Mouse (Mus musculus): ENCODE data around the gene Ampd2. TPM values are rescaled to one million over a fixed set of nuclear protein-coding genes. Genes with fewer than 3 reads are reported as not detected.

The Ampd2 gene
- total and polyA plus RNA-seq, 2 experiments = 11.0 to 128 TPM

GRCm38 (mm10) chr3:108083904-108084407, 2.5 kb downstream of the Ampd2 start:
- Histone ChIP-seq H3K27me3 (ENCODE audit: control insufficient read depth, insufficient read depth, low read length) (no peaks in the 10 kb centered on the region), H3K4me3 (ENCODE audit: insufficient read depth, low read depth, low read length) (no peak overlapping the region), H3K27ac (replicated peaks; ENCODE audit: insufficient read depth, low read depth, low read length) (no peak overlapping the region), H3K79me2 (ENCODE audit: control insufficient read depth, insufficient read depth, low read length) (peaks cover 19% of the 10 kb centered on the region), H3K36me3 (ENCODE audit: control insufficient read depth, insufficient read depth, low read length) (no peaks in the 10 kb centered on the region), H3K4me1 (ENCODE audit: control insufficient read depth, insufficient read depth, low read length) (peaks cover 30% of the 10 kb centered on the region), H3K9ac (ENCODE audit: low read depth, low read length) (no peak overlapping the region)
- no peak for TF ChIP-seq CTCF (IDR thresholded peaks at IDR 0.05; ENCODE audit: low read depth, low read length)
- TF ChIP-seq POLR2A (IDR thresholded peaks at IDR 0.05; ENCODE audit: extremely low read depth, insufficient read depth, low read length) = no peak
- DNase-seq (ENCODE audit: extremely low read depth, low read depth, low spot score) = no peak
- 55% methylated on average over 4 of the region's 4 CpGs for whole genome bisulfite sequencing

DNA sequence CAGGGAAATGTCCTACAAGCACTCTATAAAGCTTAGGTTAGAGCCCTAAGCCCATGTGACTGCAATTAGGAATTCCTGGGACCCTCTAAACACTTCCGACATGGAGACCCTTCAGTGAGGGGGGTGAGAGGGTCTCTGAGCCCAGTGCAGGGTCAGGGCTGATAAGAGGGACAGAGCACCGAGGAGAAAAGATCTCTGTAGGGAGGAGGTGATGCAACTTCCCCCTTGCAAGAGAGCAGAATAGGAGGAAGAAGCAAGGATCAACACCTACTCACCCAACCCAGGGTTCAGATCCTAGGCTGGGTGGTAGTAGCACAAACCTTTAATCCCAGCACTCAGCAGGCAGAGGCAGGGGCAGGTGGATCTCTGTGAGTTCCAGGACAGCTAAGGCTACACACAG, 3.3 kb downstream of the Ampd2 start:
- TF ChIP-seq CTCF (IDR thresholded peaks at IDR 0.05; ENCODE audit: low read depth, low read length) = no peak
- no peak for TF ChIP-seq POLR2A (IDR thresholded peaks at IDR 0.05; ENCODE audit: extremely low read depth, insufficient read depth, low read length)
- H3K27ac ChIP-seq (replicated peaks; ENCODE audit: insufficient read depth, low read depth, low read length) = peak overlapping the region; percentile 30
- 15% methylated on average over 2 of the region's 2 CpGs for WGBS

GRCm38 (mm10) chr3:108082251-108082875, 4.1 kb downstream of the Ampd2 start:
- H3K9ac ChIP-seq (ENCODE audit: low read depth, low read length) = peak overlapping the region; percentile 27; the same call in 1 of the 2 replicates
- no peak for DNase-seq (ENCODE audit: extremely low read depth, low read depth, low spot score)
- no peaks in the 10 kb centered on the region for H3K27me3 ChIP-seq (ENCODE audit: control insufficient read depth, insufficient read depth, low read length)
- H3K4me1 ChIP-seq (ENCODE audit: control insufficient read depth, insufficient read depth, low read length) = peaks cover 30% of the 10 kb centered on the region
- TF ChIP-seq POLR2A (IDR thresholded peaks at IDR 0.05; ENCODE audit: extremely low read depth, insufficient read depth, low read length) (no peak), CTCF (IDR thresholded peaks at IDR 0.05; ENCODE audit: low read depth, low read length) (no peak)
- H3K4me3 ChIP-seq (ENCODE audit: insufficient read depth, low read depth, low read length) = no peak overlapping the region
- H3K36me3 ChIP-seq (ENCODE audit: control insufficient read depth, insufficient read depth, low read length) = peaks cover 5% of the 10 kb centered on the region; the same call in 1 of the 2 replicates
- peak overlapping the region; percentile 30 for H3K27ac ChIP-seq (replicated peaks; ENCODE audit: insufficient read depth, low read depth, low read length)
- peaks cover 19% of the 10 kb centered on the region for H3K79me2 ChIP-seq (ENCODE audit: control insufficient read depth, insufficient read depth, low read length)
- WGBS = 42% methylated on average over 1 of the region's 1 CpGs

More for the DNA sequence above, 3.3 kb downstream of the Ampd2 start:
- DNase-seq (ENCODE audit: extremely low read depth, low read depth, low spot score) = no peak
- peaks cover 19% of the 10 kb centered on the region for H3K79me2 ChIP-seq (ENCODE audit: control insufficient read depth, insufficient read depth, low read length)
- H3K4me3 ChIP-seq (ENCODE audit: insufficient read depth, low read depth, low read length) = no peak overlapping the region
- no peaks in the 10 kb centered on the region for H3K27me3 ChIP-seq (ENCODE audit: control insufficient read depth, insufficient read depth, low read length)
- peaks cover 30% of the 10 kb centered on the region for H3K4me1 ChIP-seq (ENCODE audit: control insufficient read depth, insufficient read depth, low read length)
- peaks cover 2% of the 10 kb centered on the region; the same call in 1 of the 2 replicates for H3K36me3 ChIP-seq (ENCODE audit: control insufficient read depth, insufficient read depth, low read length)
- H3K9ac ChIP-seq (ENCODE audit: low read depth, low read length) = peak overlapping the region; percentile 27; the same call in 1 of the 2 replicates

DNA sequence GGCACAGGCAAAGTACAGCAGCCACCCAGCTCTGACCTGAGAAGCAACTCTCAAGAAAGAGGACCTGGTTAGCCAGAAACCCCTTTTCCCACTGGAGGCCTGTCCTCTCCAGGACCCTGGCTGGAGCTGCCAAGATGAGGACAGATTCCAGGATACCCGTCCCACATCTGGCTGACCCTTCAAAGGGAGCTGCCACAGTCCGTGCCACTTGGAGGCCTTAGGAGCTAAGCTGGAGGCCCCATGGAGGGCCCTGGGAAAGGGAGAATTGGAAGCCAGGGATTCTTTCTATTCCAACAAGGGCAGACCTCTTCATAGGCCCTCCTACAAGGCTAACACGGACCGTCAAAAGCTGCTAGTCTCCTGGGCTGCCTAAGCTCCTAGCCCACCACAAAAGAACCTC, 4.8 kb downstream of the Ampd2 start:
- no peak for DNase-seq (ENCODE audit: extremely low read depth, low read depth, low spot score)
- Histone ChIP-seq H3K27me3 (ENCODE audit: control insufficient read depth, insufficient read depth, low read length) (no peaks in the 10 kb centered on the region), H3K27ac (replicated peaks; ENCODE audit: insufficient read depth, low read depth, low read length) (no peak overlapping the region), H3K4me1 (ENCODE audit: control insufficient read depth, insufficient read depth, low read length) (peaks cover 26% of the 10 kb centered on the region), H3K4me3 (ENCODE audit: insufficient read depth, low read depth, low read length) (no peak overlapping the region), H3K9ac (ENCODE audit: low read depth, low read length) (no peak overlapping the region), H3K36me3 (ENCODE audit: control insufficient read depth, insufficient read depth, low read length) (peaks cover 5% of the 10 kb centered on the region; the same call in 1 of the 2 replicates), H3K79me2 (ENCODE audit: control insufficient read depth, insufficient read depth, low read length) (peaks cover 19% of the 10 kb centered on the region)
- 58% methylated on average over 4 of the region's 4 CpGs for WGBS
- TF ChIP-seq POLR2A (IDR thresholded peaks at IDR 0.05; ENCODE audit: extremely low read depth, insufficient read depth, low read length) = no peak
- no peak for TF ChIP-seq CTCF (IDR thresholded peaks at IDR 0.05; ENCODE audit: low read depth, low read length)

GRCm38 (mm10) chr3:108076836-108077235, 9.6 kb downstream of the Ampd2 start:
- Histone ChIP-seq H3K36me3 (ENCODE audit: control insufficient read depth, insufficient read depth, low read length) (peaks cover 7% of the 10 kb centered on the region; the same call in 1 of the 2 replicates), H3K79me2 (ENCODE audit: control insufficient read depth, insufficient read depth, low read length) (no peaks in the 10 kb centered on the region; the same call in 1 of the 2 replicates), H3K27me3 (ENCODE audit: control insufficient read depth, insufficient read depth, low read length) (no peaks in the 10 kb centered on the region), H3K9ac (ENCODE audit: low read depth, low read length) (no peak overlapping the region), H3K4me1 (ENCODE audit: control insufficient read depth, insufficient read depth, low read length) (no peaks in the 10 kb centered on the region), H3K27ac (replicated peaks; ENCODE audit: insufficient read depth, low read depth, low read length) (no peak overlapping the region), H3K4me3 (ENCODE audit: insufficient read depth, low read depth, low read length) (no peak overlapping the region)
- TF ChIP-seq CTCF (IDR thresholded peaks at IDR 0.05; ENCODE audit: low read depth, low read length) = no peak
- no peak for TF ChIP-seq POLR2A (IDR thresholded peaks at IDR 0.05; ENCODE audit: extremely low read depth, insufficient read depth, low read length)
- WGBS = 96% methylated on average over 9 of the region's 9 CpGs
- DNase-seq (ENCODE audit: extremely low read depth, low read depth, low spot score) = no peak

Data from liver, adult 2 months (tissue).